Mouse (Mus musculus): ENCODE measurements around the gene Gm17455. TPM values are rescaled to one million over a fixed set of nuclear protein-coding genes. Genes with fewer than 3 reads are reported as not detected.

Gene Gm17455
- total and polyA plus RNA-seq, 3 experiments: not detected

GRCm38 (mm10) chr10:60405460-60406177 is 6.1 kb downstream of the Gm17455 start:
- Histone ChIP-seq H3K9me3 (replicated peaks) (peaks cover 1% of the 10 kb centered on the region), H3K27me3 (ENCODE audit: insufficient read depth, low read length) (no peaks in the 10 kb centered on the region), H3K4me1 (ENCODE audit: insufficient read depth, low read depth, low read length) (no peaks in the 10 kb centered on the region), H3K4me3 (ENCODE audit: low read depth, low read length) (no peak overlapping the region), H3K36me3 (replicated peaks) (no peaks in the 10 kb centered on the region)
- DNase-seq (ENCODE audit: low spot score) (no peak), ATAC-seq (ENCODE audit: extremely low read depth, insufficient number of reproducible peaks, low FRiP score, poor library complexity, severe bottlenecking) (no peak)
- TF ChIP-seq TAL1 (conservative IDR thresholded peaks at IDR 0.05; ENCODE audit: low read depth, low read length) (no peak), CTCF (IDR thresholded peaks at IDR 0.05; ENCODE audit: low read depth, low read length) (no peak), POLR2AphosphoS5 (IDR thresholded peaks at IDR 0.05; ENCODE audit: insufficient replicate concordance, low read depth, low read length) (no peak), GATA1 (IDR thresholded peaks at IDR 0.05; ENCODE audit: borderline replicate concordance, low read length) (no peak), GATA2 (IDR thresholded peaks at IDR 0.05; ENCODE audit: borderline replicate concordance, low read depth, low read length) (no peak)

- ATAC-seq (ENCODE audit: extremely low read depth, insufficient number of reproducible peaks, low FRiP score, poor library complexity, severe bottlenecking): no peak
- peak; percentile 7 for DNase-seq (ENCODE audit: low spot score)
- no peak overlapping the region for H3K4me3 ChIP-seq (ENCODE audit: low read depth, low read length)
- H3K27me3 ChIP-seq (ENCODE audit: insufficient read depth, low read length): no peaks in the 10 kb centered on the region
- H3K9me3 ChIP-seq (replicated peaks): peaks cover 4% of the 10 kb centered on the region
- TF ChIP-seq TAL1 (conservative IDR thresholded peaks at IDR 0.05; ENCODE audit: low read depth, low read length) (no peak), CTCF (IDR thresholded peaks at IDR 0.05; ENCODE audit: low read depth, low read length) (peak; percentile 72)
- no peaks in the 10 kb centered on the region for H3K36me3 ChIP-seq (replicated peaks)
- no peaks in the 10 kb centered on the region for H3K4me1 ChIP-seq (ENCODE audit: insufficient read depth, low read depth, low read length)
Observed at GRCm38 (mm10) chr10:60407831-60408230, 8.3 kb downstream of the Gm17455 start.

- Histone ChIP-seq H3K9me3 (replicated peaks) (peaks cover 13% of the 10 kb centered on the region), H3K4me3 (ENCODE audit: low read depth, low read length) (no peak overlapping the region), H3K4me1 (ENCODE audit: insufficient read depth, low read depth, low read length) (no peaks in the 10 kb centered on the region), H3K27me3 (ENCODE audit: insufficient read depth, low read length) (no peaks in the 10 kb centered on the region), H3K36me3 (replicated peaks) (no peaks in the 10 kb centered on the region)
- DNase-seq (ENCODE audit: low spot score) (no peak), ATAC-seq (ENCODE audit: extremely low read depth, insufficient number of reproducible peaks, low FRiP score, poor library complexity, severe bottlenecking) (no peak)
- TF ChIP-seq POLR2AphosphoS5 (IDR thresholded peaks at IDR 0.05; ENCODE audit: insufficient replicate concordance, low read depth, low read length) (no peak), CTCF (IDR thresholded peaks at IDR 0.05; ENCODE audit: low read depth, low read length) (no peak), TAL1 (conservative IDR thresholded peaks at IDR 0.05; ENCODE audit: low read depth, low read length) (no peak), GATA2 (IDR thresholded peaks at IDR 0.05; ENCODE audit: borderline replicate concordance, low read depth, low read length) (no peak), GATA1 (IDR thresholded peaks at IDR 0.05; ENCODE audit: borderline replicate concordance, low read length) (no peak)
Observed at GRCm38 (mm10) chr10:60411794-60412193, 12.3 kb downstream of the Gm17455 start.

- H3K4me3 ChIP-seq (ENCODE audit: low read depth, low read length): no peak overlapping the region
- ATAC-seq (ENCODE audit: extremely low read depth, insufficient number of reproducible peaks, low FRiP score, poor library complexity, severe bottlenecking) (no peak), DNase-seq (ENCODE audit: low spot score) (no peak)
- H3K9me3 ChIP-seq (replicated peaks): peaks cover 15% of the 10 kb centered on the region
- H3K36me3 ChIP-seq (replicated peaks): no peaks in the 10 kb centered on the region
- TF ChIP-seq CTCF (IDR thresholded peaks at IDR 0.05; ENCODE audit: low read depth, low read length) (no peak), POLR2AphosphoS5 (IDR thresholded peaks at IDR 0.05; ENCODE audit: insufficient replicate concordance, low read depth, low read length) (no peak), GATA1 (IDR thresholded peaks at IDR 0.05; ENCODE audit: borderline replicate concordance, low read length) (no peak), GATA2 (IDR thresholded peaks at IDR 0.05; ENCODE audit: borderline replicate concordance, low read depth, low read length) (no peak), TAL1 (conservative IDR thresholded peaks at IDR 0.05; ENCODE audit: low read depth, low read length) (no peak)
- no peaks in the 10 kb centered on the region for H3K27me3 ChIP-seq (ENCODE audit: insufficient read depth, low read length)
- H3K4me1 ChIP-seq (ENCODE audit: insufficient read depth, low read depth, low read length): no peaks in the 10 kb centered on the region
Observed at GRCm38 (mm10) chr10:60413756-60414155, 14.2 kb downstream of the Gm17455 start.

GRCm38 (mm10) chr10:60417041-60417440 is 17.5 kb downstream of the Gm17455 start:
- DNase-seq (ENCODE audit: low spot score) (no peak), ATAC-seq (ENCODE audit: extremely low read depth, insufficient number of reproducible peaks, low FRiP score, poor library complexity, severe bottlenecking) (no peak)
- Histone ChIP-seq H3K27me3 (ENCODE audit: insufficient read depth, low read length) (no peaks in the 10 kb centered on the region), H3K36me3 (replicated peaks) (no peaks in the 10 kb centered on the region), H3K9me3 (replicated peaks) (peaks cover 34% of the 10 kb centered on the region), H3K4me1 (ENCODE audit: insufficient read depth, low read depth, low read length) (no peaks in the 10 kb centered on the region), H3K4me3 (ENCODE audit: low read depth, low read length) (no peak overlapping the region)
- no peak for TF ChIP-seq GATA2 (IDR thresholded peaks at IDR 0.05; ENCODE audit: borderline replicate concordance, low read depth, low read length)
- no peak for TF ChIP-seq CTCF (IDR thresholded peaks at IDR 0.05; ENCODE audit: low read depth, low read length)
- TF ChIP-seq GATA1 (IDR thresholded peaks at IDR 0.05; ENCODE audit: borderline replicate concordance, low read length): no peak
- no peak for TF ChIP-seq TAL1 (conservative IDR thresholded peaks at IDR 0.05; ENCODE audit: low read depth, low read length)
- TF ChIP-seq POLR2AphosphoS5 (IDR thresholded peaks at IDR 0.05; ENCODE audit: insufficient replicate concordance, low read depth, low read length): no peak

- Histone ChIP-seq H3K4me3 (ENCODE audit: low read depth, low read length) (no peak overlapping the region), H3K36me3 (replicated peaks) (no peaks in the 10 kb centered on the region), H3K9me3 (replicated peaks) (peaks cover 34% of the 10 kb centered on the region), H3K27me3 (ENCODE audit: insufficient read depth, low read length) (no peaks in the 10 kb centered on the region), H3K4me1 (ENCODE audit: insufficient read depth, low read depth, low read length) (no peaks in the 10 kb centered on the region)
- DNase-seq (ENCODE audit: low spot score) (no peak), ATAC-seq (ENCODE audit: extremely low read depth, insufficient number of reproducible peaks, low FRiP score, poor library complexity, severe bottlenecking) (no peak)
- no peak for TF ChIP-seq GATA1 (IDR thresholded peaks at IDR 0.05; ENCODE audit: borderline replicate concordance, low read length)
- no peak for TF ChIP-seq GATA2 (IDR thresholded peaks at IDR 0.05; ENCODE audit: borderline replicate concordance, low read depth, low read length)
- TF ChIP-seq TAL1 (conservative IDR thresholded peaks at IDR 0.05; ENCODE audit: low read depth, low read length): no peak
- no peak for TF ChIP-seq POLR2AphosphoS5 (IDR thresholded peaks at IDR 0.05; ENCODE audit: insufficient replicate concordance, low read depth, low read length)
- no peak for TF ChIP-seq CTCF (IDR thresholded peaks at IDR 0.05; ENCODE audit: low read depth, low read length)
Observed at GRCm38 (mm10) chr10:60418137-60418536, 18.6 kb downstream of the Gm17455 start.

Measured in G1E (cell line).